Mouse (Mus musculus): ENCODE data around the gene Tmem273. TPM values are rescaled to one million over a fixed set of nuclear protein-coding genes. Genes with fewer than 3 reads are reported as not detected.

Gene Tmem273
- total and polyA plus RNA-seq, 2 experiments from 2014 or later: 0.60 to 0.71 TPM

DNA sequence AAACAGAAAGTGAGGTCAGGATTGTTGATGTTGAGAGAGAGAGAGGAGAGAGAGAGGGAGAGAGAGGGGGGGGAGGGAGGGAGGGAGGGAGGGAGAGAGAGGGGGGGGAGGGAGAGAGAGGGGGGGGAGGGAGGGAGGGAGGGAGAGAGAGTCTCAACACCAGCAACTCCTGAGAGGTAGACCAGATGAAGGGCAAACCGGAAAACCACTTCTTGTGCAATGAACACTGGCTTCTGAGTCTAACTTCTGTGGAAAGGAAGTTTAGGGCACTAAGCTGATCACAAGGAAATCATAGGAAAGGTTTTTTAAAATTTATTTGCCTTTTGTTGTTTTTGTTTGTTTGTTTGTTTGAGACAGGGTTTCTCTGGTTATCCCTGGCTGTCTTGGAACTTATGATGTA, 23.6 kb upstream of the Tmem273 start:
- Histone ChIP-seq H3K9me3 (ENCODE audit: low read length) (no peaks in the 10 kb centered on the region), H3K27ac (ENCODE audit: low read depth, low read length) (no peak overlapping the region), H3K4me1 (ENCODE audit: insufficient read depth, low read length) (no peaks in the 10 kb centered on the region), H3K27me3 (ENCODE audit: insufficient read depth, low read length) (no peaks in the 10 kb centered on the region), H3K9ac (replicated peaks; ENCODE audit: low read length, poor library complexity, severe bottlenecking) (no peak overlapping the region), H3K36me3 (ENCODE audit: insufficient read depth, low read length) (no peaks in the 10 kb centered on the region), H3K4me2 (ENCODE audit: low read depth, low read length, poor library complexity, severe bottlenecking) (no peak overlapping the region), H3K4me3 (ENCODE audit: low read depth, low read length) (no peak overlapping the region)
- DNase-seq (ENCODE audit: low spot score): no peak
- no peak for TF ChIP-seq CTCF (IDR thresholded peaks at IDR 0.05)
- WGBS: 79% methylated on average over 1 of the region's 1 CpGs
- no peak for ATAC-seq (ENCODE audit: low FRiP score)

DNA sequence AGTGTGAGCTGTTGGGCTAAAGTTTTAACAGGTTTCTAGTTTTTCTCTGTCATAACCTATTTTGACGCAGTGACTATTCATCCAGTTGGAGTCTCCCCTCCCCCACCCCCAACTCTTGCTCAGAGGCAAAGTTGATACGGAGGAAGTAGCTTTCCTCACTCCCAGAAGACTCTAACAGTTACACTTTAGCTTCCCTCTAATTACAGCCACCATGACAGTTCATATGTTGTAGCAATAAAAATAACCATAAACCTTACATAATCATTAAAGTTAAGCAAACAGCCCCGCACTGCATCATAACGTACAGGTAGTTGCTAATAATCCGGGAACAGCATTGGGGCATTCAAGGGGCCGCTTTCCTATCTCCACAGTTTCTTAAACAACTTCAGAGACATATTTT, 15.2 kb upstream of the Tmem273 start:
- no peak overlapping the region for H3K9ac ChIP-seq (replicated peaks; ENCODE audit: low read length, poor library complexity, severe bottlenecking)
- no peaks in the 10 kb centered on the region for H3K9me3 ChIP-seq (ENCODE audit: low read length)
- no peaks in the 10 kb centered on the region for H3K27me3 ChIP-seq (ENCODE audit: insufficient read depth, low read length)
- no peak overlapping the region for H3K4me3 ChIP-seq (ENCODE audit: low read depth, low read length)
- H3K4me2 ChIP-seq (ENCODE audit: low read depth, low read length, poor library complexity, severe bottlenecking): no peak overlapping the region
- no peak for TF ChIP-seq CTCF (IDR thresholded peaks at IDR 0.05)
- H3K36me3 ChIP-seq (ENCODE audit: insufficient read depth, low read length): no peaks in the 10 kb centered on the region
- ATAC-seq (ENCODE audit: low FRiP score): no peak
- WGBS: 78% methylated on average over 6 of the region's 6 CpGs
- no peak overlapping the region for H3K27ac ChIP-seq (ENCODE audit: low read depth, low read length)
- no peaks in the 10 kb centered on the region for H3K4me1 ChIP-seq (ENCODE audit: insufficient read depth, low read length)
- no peak for DNase-seq (ENCODE audit: low spot score)

DNA sequence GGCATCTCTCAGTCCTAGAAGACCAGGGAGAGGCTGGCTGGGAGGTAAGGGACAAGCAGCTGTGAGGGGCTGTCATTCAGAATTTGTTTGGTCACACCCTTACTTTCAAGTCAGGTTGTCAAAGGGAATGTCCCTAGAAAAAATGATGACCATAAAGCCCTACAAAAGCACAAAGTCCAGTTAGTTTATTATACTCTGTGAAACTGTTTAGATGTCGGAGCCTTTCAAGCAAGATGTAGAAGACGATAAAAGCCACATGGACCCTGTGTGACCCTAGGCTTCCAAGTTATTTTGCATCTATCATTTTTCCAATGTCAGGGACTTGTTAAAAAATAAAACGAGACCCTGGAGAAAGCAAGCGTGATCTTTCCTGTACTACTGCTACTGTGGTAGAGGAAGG, 13.7 kb upstream of the Tmem273 start:
- 95% methylated on average over 4 of the region's 4 CpGs for WGBS
- no peak for TF ChIP-seq CTCF (IDR thresholded peaks at IDR 0.05)

DNA sequence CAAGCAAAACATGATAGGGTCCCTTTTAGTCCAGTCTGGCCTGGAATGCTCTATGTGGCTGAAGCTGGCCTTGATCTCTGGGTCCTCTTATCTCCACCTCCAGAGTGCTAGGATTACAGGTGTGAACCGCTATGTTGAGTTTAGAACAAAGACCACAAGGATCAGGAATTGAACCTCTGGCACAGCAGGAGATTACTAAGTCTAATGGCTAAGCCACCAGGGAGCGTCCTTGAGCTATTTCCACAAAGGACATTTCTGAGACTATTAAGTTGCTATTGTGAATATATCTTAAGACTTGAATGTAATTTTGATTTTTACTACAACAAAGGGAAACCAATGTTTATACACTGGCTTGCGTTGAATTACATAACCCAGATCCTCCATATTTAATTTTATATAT, 13.0 kb upstream of the Tmem273 start:
- no peak for DNase-seq (ENCODE audit: low spot score)

More for the DNA sequence above, 13.7 kb upstream of the Tmem273 start:
- H3K27ac ChIP-seq (ENCODE audit: low read depth, low read length): no peak overlapping the region
- no peaks in the 10 kb centered on the region for H3K36me3 ChIP-seq (ENCODE audit: insufficient read depth, low read length)
- ATAC-seq (ENCODE audit: low FRiP score) (no peak), DNase-seq (ENCODE audit: low spot score) (no peak)
- no peaks in the 10 kb centered on the region for H3K4me1 ChIP-seq (ENCODE audit: insufficient read depth, low read length)
- no peaks in the 10 kb centered on the region for H3K27me3 ChIP-seq (ENCODE audit: insufficient read depth, low read length)
- H3K9ac ChIP-seq (replicated peaks; ENCODE audit: low read length, poor library complexity, severe bottlenecking): no peak overlapping the region
- no peaks in the 10 kb centered on the region for H3K9me3 ChIP-seq (ENCODE audit: low read length)
- no peak overlapping the region for H3K4me3 ChIP-seq (ENCODE audit: low read depth, low read length)
- no peak overlapping the region for H3K4me2 ChIP-seq (ENCODE audit: low read depth, low read length, poor library complexity, severe bottlenecking)

DNA sequence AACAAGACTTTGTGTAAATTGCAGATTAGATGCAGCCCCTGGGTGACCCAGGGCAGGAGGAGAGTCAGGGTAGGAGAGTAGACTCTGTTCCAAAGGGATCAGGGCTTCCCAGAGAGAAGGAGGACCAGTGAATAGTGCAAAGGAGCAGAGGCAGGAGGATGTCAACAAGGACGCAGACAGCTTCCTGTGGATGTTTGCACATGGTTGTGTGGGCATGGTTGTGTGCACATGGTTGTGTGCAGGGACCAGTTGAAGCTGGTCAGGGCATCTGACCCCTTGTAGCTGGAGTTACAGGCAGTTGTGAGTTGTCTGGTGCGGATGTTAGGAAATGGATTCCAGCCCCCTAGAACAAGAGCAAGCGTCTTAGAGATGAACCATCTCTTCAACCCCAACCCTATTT, 12.3 kb upstream of the Tmem273 start:
- H3K9ac ChIP-seq (replicated peaks; ENCODE audit: low read length, poor library complexity, severe bottlenecking): no peak overlapping the region
- no peaks in the 10 kb centered on the region for H3K36me3 ChIP-seq (ENCODE audit: insufficient read depth, low read length)
- 86% methylated on average over 3 of the region's 3 CpGs for WGBS

More for the DNA sequence above, 13.0 kb upstream of the Tmem273 start:
- Histone ChIP-seq H3K27me3 (ENCODE audit: insufficient read depth, low read length) (no peaks in the 10 kb centered on the region), H3K9ac (replicated peaks; ENCODE audit: low read length, poor library complexity, severe bottlenecking) (no peak overlapping the region), H3K36me3 (ENCODE audit: insufficient read depth, low read length) (no peaks in the 10 kb centered on the region), H3K9me3 (ENCODE audit: low read length) (no peaks in the 10 kb centered on the region), H3K4me2 (ENCODE audit: low read depth, low read length, poor library complexity, severe bottlenecking) (no peak overlapping the region), H3K27ac (ENCODE audit: low read depth, low read length) (no peak overlapping the region), H3K4me1 (ENCODE audit: insufficient read depth, low read length) (no peaks in the 10 kb centered on the region), H3K4me3 (ENCODE audit: low read depth, low read length) (no peak overlapping the region)
- WGBS: 45% methylated on average over 3 of the region's 3 CpGs
- peak; percentile 52 for TF ChIP-seq CTCF (IDR thresholded peaks at IDR 0.05)
- ATAC-seq (ENCODE audit: low FRiP score): no peak

DNA sequence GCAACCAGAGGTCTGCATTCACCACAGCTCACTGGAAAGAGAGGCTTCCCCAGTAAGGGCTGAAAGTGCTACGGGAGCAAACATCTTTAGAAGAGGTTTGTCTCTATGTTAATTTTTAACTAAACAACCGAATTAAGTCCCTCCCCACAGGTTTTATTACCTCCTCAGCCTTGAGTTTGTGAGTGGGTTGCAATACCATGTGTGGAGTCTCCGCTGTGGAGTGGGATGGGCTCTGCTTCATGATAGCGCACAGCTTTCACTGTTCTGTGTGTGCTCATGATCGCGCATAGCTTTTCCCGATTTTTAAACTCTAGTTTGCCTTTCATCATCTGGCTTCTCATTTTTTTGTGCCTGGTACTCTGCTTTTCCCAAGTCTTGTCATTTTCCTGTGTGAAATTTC, 9.7 kb upstream of the Tmem273 start:
- ATAC-seq (ENCODE audit: low FRiP score) (no peak), DNase-seq (ENCODE audit: low spot score) (no peak)
- no peak for TF ChIP-seq CTCF (IDR thresholded peaks at IDR 0.05)
- Histone ChIP-seq H3K9ac (replicated peaks; ENCODE audit: low read length, poor library complexity, severe bottlenecking) (no peak overlapping the region), H3K27me3 (ENCODE audit: insufficient read depth, low read length) (no peaks in the 10 kb centered on the region), H3K4me3 (ENCODE audit: low read depth, low read length) (no peak overlapping the region), H3K9me3 (ENCODE audit: low read length) (no peaks in the 10 kb centered on the region), H3K36me3 (ENCODE audit: insufficient read depth, low read length) (no peaks in the 10 kb centered on the region), H3K4me1 (ENCODE audit: insufficient read depth, low read length) (no peaks in the 10 kb centered on the region), H3K27ac (ENCODE audit: low read depth, low read length) (no peak overlapping the region), H3K4me2 (ENCODE audit: low read depth, low read length, poor library complexity, severe bottlenecking) (no peak overlapping the region)
- 91% methylated on average over 7 of the region's 7 CpGs for WGBS

More for the DNA sequence above, 12.3 kb upstream of the Tmem273 start:
- DNase-seq (ENCODE audit: low spot score): no peak
- Histone ChIP-seq H3K27ac (ENCODE audit: low read depth, low read length) (no peak overlapping the region), H3K27me3 (ENCODE audit: insufficient read depth, low read length) (no peaks in the 10 kb centered on the region), H3K4me2 (ENCODE audit: low read depth, low read length, poor library complexity, severe bottlenecking) (no peak overlapping the region), H3K9me3 (ENCODE audit: low read length) (no peaks in the 10 kb centered on the region), H3K4me1 (ENCODE audit: insufficient read depth, low read length) (no peaks in the 10 kb centered on the region), H3K4me3 (ENCODE audit: low read depth, low read length) (no peak overlapping the region)
- TF ChIP-seq CTCF (IDR thresholded peaks at IDR 0.05): no peak
- no peak for ATAC-seq (ENCODE audit: low FRiP score)

Data from midbrain, postnatal 0 days (tissue).